Mouse (Mus musculus) lung, postnatal 0 days (tissue): Measurements from ENCODE around the gene Tubgcp2.

Source experiments
- CTCF ChIP-seq: IDR thresholded peaks from 2 replicates; pipeline ENCODE4 v1.5.1; 2016; ENCODE audit warnings: antibody characterized with exemption, mild to moderate bottlenecking
- EP300 ChIP-seq: IDR thresholded peaks from 2 replicates; pipeline ENCODE4 v1.6.1; 2016; ENCODE audit warnings: antibody characterized with exemption, mild to moderate bottlenecking, control low read depth

DNA sequence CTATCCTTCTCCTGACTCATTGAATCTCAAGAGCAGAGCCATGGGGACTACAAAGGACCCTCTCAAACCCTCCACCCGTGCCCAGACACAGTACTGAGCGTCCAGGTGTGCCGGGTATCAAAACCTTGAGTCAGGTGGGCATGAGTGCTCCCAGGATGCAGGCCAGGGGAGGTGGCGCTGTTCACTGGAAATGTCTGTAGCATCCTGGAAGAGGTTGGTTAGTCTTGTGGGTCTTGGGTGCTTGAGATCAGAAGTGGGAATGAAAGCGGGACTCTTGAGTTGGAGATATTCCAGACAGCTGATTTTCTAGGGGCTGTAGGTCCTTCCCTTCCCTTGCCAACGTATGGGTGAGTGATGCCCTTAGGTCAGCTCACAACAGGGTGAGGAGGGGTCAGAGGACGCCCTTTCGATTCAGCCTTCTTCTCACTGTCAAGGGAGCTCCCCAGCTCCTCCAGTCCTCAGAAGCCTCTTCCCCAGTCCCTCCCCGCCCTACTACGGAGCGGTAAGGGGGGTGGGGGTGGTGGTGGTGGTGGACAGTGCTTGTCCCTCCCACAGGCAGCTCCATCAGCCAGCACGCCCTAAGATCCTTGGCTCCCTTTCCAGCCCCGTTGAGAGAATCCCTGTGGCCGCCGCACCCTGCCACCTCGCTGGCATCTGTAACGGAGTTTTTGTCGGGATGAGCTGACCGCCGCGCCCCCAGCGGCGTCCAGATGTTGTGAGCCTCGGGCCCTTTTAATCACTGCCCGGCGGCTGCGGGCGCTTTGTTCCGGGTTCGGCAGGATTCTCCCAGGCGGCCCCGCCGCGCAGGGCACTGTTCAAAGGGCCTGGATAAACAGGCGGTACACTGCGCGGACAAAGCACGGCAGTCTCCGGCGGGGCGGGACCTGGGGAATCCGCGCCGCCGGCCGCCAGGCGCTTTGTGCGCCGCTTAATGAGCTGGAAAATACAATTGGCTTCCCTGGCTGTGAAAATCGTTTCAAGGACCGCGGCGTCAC lies 21.2 kb upstream of the Tubgcp2 start:
- TF ChIP-seq CTCF = peak; percentile 20; the same call in 1 of the 2 replicates
- no peak for TF ChIP-seq EP300
